Mouse (Mus musculus): ENCODE measurements around the gene 3110040M04Rik.

DNA sequence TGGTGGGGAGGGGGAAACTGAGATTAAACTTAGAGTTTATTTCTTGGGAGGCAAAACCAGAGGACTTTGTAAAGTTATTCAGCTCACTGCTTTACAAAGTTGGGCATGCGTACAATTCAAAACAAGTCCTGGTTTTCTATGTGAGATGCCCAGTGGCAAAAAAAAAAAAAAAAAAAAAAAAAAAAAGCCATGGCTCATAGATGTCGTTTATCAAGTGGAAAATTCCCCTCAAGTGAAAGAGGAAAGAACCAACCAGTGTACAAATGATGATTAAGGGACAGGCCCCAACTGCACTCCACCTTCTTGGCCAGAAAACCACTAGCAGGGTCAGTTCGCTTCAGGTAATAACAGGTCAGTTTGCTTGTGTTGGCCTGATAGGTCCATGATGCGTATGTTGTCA is 15.5 kb upstream of the 3110040M04Rik start:
- no peak for TF ChIP-seq CTCF (IDR thresholded peaks at IDR 0.05; ENCODE audit: low read depth)
- TF ChIP-seq EP300 (IDR thresholded peaks at IDR 0.05; ENCODE audit: low read depth) = no peak

All from heart, postnatal 0 days (tissue).